Mouse (Mus musculus): Measurements from ENCODE around the gene Cyfip1.

The Cyfip1 gene

DNA sequence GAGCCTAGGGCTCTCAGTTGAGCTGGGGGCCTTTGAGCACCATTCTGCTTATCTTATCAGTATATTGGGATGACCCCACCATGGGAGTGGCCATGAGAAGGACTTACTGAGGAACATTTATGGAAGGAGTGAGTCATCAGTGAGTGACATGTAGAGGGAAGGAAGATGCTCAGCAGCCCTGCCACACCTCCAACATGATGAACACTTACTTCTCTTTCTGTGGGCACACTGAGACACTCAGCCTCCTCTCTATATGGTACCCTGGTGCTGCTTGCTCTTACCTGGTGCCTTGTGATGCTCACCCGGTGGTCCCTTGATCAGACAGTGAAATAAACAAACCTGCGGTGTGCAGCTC is 17.9 kb downstream of the Cyfip1 start:
- in situ Hi-C loops (cut with MboI; ENCODE audit: low pct_unique_long_range_greater_than_20kb in 1 of 2, low sequenced_read_pairs in 2 of 2, unreplicated experiment in 1 of 2) = no loop called here

GRCm38 (mm10) chr7:55859956-55860355 is 18.4 kb downstream of the Cyfip1 start:
- in situ Hi-C loops (cut with MboI; ENCODE audit: low pct_unique_long_range_greater_than_20kb in 1 of 2, low sequenced_read_pairs in 2 of 2, unreplicated experiment in 1 of 2) = no loop called here

DNA sequence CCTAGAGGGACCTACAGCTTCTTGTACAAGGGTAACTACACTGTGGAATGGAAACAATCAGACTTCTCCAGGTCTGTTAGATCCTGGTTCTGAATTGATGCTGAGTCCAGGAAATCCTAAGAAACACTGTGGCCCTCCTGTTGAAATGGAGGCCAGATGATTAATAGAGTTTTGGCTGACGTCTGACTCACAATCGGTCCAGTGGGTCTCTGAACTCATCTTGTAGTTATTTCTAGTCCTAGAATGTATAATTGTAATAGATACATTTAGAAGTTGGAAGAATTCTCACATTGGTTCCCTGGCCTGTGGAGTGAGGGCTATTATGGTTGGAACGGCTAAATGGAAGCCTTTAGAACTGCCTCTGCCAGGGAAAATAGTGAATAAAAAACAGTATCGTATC is 19.6 kb downstream of the Cyfip1 start:
- in situ Hi-C loops (cut with MboI; ENCODE audit: low pct_unique_long_range_greater_than_20kb in 1 of 2, low sequenced_read_pairs in 2 of 2, unreplicated experiment in 1 of 2) = no loop called here

DNA sequence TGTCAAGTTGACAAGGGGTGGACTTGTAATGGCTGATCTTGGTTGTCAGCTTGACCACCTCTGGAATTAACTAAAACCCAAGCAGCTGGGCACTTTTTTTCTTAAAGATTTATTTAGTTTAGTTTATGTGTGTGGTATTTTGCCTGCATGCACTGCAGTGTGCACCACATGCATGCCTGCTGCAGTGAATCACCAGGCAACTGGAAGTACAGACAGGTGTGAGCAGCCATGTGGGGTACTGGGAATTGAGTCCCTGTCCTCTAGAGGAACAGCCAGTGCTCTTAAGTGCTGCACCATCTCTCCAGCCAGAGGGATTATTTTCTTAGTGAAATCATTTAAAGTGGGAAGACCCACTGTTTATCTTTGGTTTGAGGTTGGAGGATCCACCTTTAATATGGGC is 23.5 kb downstream of the Cyfip1 start:
- in situ Hi-C loops (cut with MboI; ENCODE audit: low pct_unique_long_range_greater_than_20kb in 1 of 2, low sequenced_read_pairs in 2 of 2, unreplicated experiment in 1 of 2) = no loop called here

DNA sequence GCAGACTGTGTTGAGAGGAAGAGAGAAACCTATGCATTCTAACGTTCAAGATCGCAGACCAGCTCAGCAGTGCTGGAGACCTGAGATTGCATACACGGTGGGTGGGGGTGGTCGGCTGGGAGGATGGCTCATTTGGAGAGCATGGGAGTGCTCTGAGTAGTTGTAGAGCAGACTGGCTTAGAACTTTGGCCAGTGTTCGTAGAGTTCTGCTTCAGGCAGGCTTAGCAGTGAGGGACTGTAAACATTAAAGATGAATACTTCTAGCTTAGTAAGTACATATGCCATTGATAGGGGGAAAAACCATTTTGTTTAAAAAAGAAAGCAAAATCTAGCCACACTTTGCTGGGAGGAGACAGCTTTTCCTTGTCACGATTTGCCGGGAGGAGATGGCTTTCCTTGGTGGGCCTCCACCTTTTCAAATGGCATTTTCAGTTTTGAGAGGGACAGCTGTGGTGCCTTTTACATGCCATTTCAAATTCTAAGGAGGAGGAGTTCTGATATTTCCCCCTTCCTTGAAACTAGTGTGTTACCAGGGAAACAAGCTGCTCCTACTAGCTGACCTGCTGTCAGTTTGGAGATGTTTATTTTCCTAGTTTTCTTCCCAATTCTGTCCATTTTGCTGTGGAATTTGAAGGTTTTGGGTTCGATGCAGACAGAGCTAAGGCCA is 24.3 kb downstream of the Cyfip1 start:
- in situ Hi-C loops (cut with MboI; ENCODE audit: low pct_unique_long_range_greater_than_20kb in 1 of 2, low sequenced_read_pairs in 2 of 2, unreplicated experiment in 1 of 2) = no loop called here

DNA sequence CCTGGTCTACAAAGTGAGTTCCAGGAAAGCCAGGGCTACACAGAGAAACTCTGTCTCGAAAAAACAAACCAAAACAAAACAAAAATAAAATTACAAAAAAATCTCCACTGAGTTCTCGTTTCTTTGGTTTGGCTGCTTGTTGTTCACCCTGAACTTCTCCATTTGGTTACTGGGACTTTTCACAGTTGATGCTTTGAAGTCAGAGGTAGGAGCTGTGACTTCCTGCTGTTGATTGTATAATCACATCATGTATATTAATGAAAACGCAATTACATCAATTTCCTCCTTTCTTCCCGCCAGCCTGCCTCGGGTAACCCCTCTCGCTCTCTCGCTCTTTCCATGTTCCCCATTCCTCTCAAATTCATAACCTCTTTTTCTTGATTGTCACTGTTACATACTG is 26.7 kb downstream of the Cyfip1 start:
- in situ Hi-C loops (cut with MboI; ENCODE audit: low pct_unique_long_range_greater_than_20kb in 1 of 2, low sequenced_read_pairs in 2 of 2, unreplicated experiment in 1 of 2) = no loop called here

- in situ Hi-C loops (cut with MboI; ENCODE audit: low pct_unique_long_range_greater_than_20kb in 1 of 2, low sequenced_read_pairs in 2 of 2, unreplicated experiment in 1 of 2) = no loop called here
Measured at GRCm38 (mm10) chr7:55869220-55869619, 27.7 kb downstream of the Cyfip1 start.

GRCm38 (mm10) chr7:55870340-55871020 is 28.9 kb downstream of the Cyfip1 start:
- in situ Hi-C loops (cut with MboI; ENCODE audit: low pct_unique_long_range_greater_than_20kb in 1 of 2, low sequenced_read_pairs in 2 of 2, unreplicated experiment in 1 of 2) = no loop called here

DNA sequence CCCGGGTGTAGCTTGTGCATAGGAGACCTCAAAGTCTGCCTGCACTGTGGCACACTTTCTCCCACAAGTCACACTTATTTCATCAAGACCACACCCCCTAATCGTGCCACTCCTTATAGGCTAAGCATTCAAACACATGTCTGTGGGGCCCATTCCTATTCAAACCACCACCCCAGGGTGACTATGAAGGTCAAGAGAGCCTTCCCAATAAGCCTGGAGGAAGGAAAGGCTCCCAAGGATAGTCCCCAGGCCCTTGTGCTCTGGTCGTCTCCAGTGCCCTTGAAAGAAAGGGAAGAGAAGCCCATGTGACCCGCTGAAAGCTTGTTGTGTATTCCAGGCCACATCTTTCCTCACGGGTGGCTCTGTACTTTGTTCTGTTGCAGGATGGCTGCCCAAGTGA is 29.9 kb downstream of the Cyfip1 start:
- in situ Hi-C loops (cut with MboI; ENCODE audit: low pct_unique_long_range_greater_than_20kb in 1 of 2, low sequenced_read_pairs in 2 of 2, unreplicated experiment in 1 of 2) = no loop called here

DNA sequence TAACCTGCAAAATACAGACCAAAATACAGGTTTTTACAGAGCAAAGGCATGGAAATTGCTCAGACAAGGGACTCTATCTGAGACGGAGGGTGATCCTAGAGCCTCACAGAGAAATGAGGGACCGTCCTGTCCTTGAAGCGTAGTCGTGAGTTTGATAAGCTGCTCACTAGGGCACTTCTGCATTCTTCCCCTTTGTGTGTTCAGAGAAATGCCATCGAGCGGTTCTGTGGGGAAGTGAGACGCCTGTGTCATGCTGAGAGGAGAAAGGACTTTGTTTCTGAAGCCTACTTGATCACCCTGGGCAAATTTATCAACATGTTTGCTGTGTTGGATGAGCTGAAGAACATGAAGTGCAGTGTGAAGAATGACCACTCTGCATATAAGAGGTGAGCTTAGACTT is 33.2 kb downstream of the Cyfip1 start:
- in situ Hi-C loops (cut with MboI; ENCODE audit: low pct_unique_long_range_greater_than_20kb in 1 of 2, low sequenced_read_pairs in 2 of 2, unreplicated experiment in 1 of 2) = no loop called here

- in situ Hi-C loops (cut with MboI; ENCODE audit: low pct_unique_long_range_greater_than_20kb in 1 of 2, low sequenced_read_pairs in 2 of 2, unreplicated experiment in 1 of 2) = no loop called here
Measured at GRCm38 (mm10) chr7:55877721-55878120, 36.2 kb downstream of the Cyfip1 start.

GRCm38 (mm10) chr7:55880882-55881281 is 39.3 kb downstream of the Cyfip1 start:
- in situ Hi-C loops (cut with MboI; ENCODE audit: low pct_unique_long_range_greater_than_20kb in 1 of 2, low sequenced_read_pairs in 2 of 2, unreplicated experiment in 1 of 2) = no loop called here

- in situ Hi-C loops (cut with MboI; ENCODE audit: low pct_unique_long_range_greater_than_20kb in 1 of 2, low sequenced_read_pairs in 2 of 2, unreplicated experiment in 1 of 2) = no loop called here
Measured at GRCm38 (mm10) chr7:55888603-55889002, 47.1 kb downstream of the Cyfip1 start.

DNA sequence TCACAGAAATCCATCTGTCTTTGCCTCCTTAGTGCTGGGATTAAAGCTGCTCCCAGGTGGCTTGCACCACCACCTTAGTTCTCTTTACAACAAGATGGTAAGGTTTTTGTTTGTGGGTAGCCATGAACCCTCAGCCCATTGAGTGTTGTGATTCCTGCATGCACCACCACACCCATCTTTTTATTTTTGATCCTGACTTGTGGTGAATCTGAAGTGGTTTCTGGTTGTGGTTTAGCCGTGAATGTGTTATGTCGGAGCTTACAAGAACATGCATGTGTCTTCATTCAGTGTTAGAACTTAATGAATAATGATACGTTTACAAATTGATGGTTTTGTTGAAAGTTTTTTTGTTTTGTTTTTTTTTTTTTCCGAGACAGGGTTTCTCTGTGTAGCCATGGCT is 48.5 kb downstream of the Cyfip1 start:
- in situ Hi-C loops (cut with MboI; ENCODE audit: low pct_unique_long_range_greater_than_20kb in 1 of 2, low sequenced_read_pairs in 2 of 2, unreplicated experiment in 1 of 2) = no loop called here

GRCm38 (mm10) chr7:55890731-55891130 is 49.2 kb downstream of the Cyfip1 start:
- in situ Hi-C loops (cut with MboI; ENCODE audit: low pct_unique_long_range_greater_than_20kb in 1 of 2, low sequenced_read_pairs in 2 of 2, unreplicated experiment in 1 of 2) = no loop called here

DNA sequence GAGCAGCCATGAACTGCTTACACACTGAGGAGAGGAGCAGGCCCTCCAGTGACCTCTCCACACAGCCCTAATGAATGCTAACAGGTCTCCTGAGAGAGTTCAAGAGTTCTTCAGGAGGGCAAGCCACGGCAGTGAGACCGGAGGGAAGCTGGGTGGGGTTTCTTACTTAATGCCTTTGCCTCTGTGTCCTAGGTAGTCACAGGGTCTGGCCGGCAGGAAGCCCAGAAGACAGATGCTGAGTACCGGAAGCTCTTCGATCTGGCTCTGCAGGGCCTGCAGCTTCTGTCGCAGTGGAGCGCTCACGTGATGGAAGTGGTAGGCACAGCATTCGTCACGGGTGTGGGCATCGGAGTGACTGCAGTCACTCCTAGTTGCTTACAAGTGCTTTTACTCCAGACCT is 50.3 kb downstream of the Cyfip1 start:
- in situ Hi-C loops (cut with MboI; ENCODE audit: low pct_unique_long_range_greater_than_20kb in 1 of 2, low sequenced_read_pairs in 2 of 2, unreplicated experiment in 1 of 2) = no loop called here

DNA sequence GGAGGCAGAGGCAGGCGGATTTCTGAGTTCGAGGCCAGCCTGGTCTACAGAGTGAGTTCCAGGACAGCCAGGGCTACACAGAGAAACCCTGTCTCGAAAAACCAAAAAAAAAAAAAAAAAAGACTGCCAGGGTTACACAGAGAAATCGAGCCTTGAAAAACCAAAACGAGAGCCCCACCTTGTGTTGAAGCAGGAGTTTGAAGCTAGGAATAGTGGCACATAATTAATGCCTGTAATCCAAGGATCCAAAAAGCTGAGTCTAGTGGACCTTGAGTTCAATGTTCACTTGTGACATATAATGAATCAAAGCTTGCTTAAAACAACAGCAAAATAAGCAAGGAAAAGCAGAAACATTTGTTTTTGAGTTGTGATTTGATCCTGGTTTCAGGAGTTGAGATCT is 62.2 kb downstream of the Cyfip1 start:
- in situ Hi-C loops (cut with MboI; ENCODE audit: low pct_unique_long_range_greater_than_20kb in 1 of 2, low sequenced_read_pairs in 2 of 2, unreplicated experiment in 1 of 2) = no loop called here

DNA sequence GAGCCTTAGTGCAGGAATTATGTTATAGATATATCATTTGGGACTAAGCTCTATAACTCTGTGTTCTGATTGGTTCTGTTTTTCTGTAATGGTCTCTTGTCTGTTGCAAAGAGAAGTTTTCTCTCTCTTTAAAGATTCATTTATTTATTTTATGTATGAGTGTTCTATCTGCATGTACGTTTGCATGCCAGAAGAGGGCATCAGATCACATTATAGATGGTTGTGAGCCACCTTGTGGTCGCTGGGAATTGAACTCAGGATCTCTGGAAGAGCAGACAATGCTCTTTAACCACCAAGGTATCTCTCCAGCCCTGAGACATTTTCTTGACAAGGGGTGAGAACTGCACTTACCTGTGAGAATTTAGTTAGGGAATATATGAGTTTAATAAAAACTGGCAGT is 63.9 kb downstream of the Cyfip1 start:
- in situ Hi-C loops (cut with MboI; ENCODE audit: low pct_unique_long_range_greater_than_20kb in 1 of 2, low sequenced_read_pairs in 2 of 2, unreplicated experiment in 1 of 2) = no loop called here

- in situ Hi-C loops (cut with MboI; ENCODE audit: low pct_unique_long_range_greater_than_20kb in 1 of 2, low sequenced_read_pairs in 2 of 2, unreplicated experiment in 1 of 2) = no loop called here
Measured at GRCm38 (mm10) chr7:55909519-55909918, 68.0 kb downstream of the Cyfip1 start.

DNA sequence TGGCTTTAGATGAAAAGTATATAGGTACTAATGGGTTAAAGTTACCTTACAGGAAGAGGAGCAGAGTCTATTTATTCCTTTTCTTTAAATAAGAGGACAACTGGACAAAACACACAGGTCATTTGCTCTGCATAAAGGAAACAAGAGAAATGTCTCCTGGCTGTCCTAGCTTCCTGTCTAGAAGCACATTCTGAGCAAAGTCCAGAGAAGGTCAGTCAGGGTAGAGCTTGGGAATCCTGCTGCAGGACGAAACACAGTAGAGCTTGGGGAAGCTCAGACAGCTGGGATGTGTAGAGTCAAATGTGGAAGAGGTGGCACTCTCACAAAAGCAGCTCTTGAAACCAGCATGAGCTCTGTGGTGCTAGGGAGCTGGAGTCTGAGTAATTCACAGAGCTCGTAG is 68.8 kb downstream of the Cyfip1 start:
- in situ Hi-C loops (cut with MboI; ENCODE audit: low pct_unique_long_range_greater_than_20kb in 1 of 2, low sequenced_read_pairs in 2 of 2, unreplicated experiment in 1 of 2) = no loop called here
